Mouse (Mus musculus) ES-E14 (cell line): ENCODE results near the gene Add3.

ENCODE experiments used
- MAFK ChIP-seq: IDR thresholded peaks from 2 replicates; pipeline ENCODE4 v1.6.1; 2014; ENCODE audit warnings: mild to moderate bottlenecking, low read depth, low read length, inconsistent platforms; ENCODE audit not compliant: insufficient read depth
- ZNF384 ChIP-seq: IDR thresholded peaks from 2 replicates; pipeline ENCODE4 v1.6.1; 2012; ENCODE audit warnings: low read depth, low read length, inconsistent platforms

- TF ChIP-seq MAFK (no peak), ZNF384 (no peak)
These were observed 47.3 kb downstream of the Add3 start for GRCm38 (mm10) chr19:53187533-53187932.
